Mouse (Mus musculus): ENCODE results near the gene Abcd2.

Abcd2 gene

DNA sequence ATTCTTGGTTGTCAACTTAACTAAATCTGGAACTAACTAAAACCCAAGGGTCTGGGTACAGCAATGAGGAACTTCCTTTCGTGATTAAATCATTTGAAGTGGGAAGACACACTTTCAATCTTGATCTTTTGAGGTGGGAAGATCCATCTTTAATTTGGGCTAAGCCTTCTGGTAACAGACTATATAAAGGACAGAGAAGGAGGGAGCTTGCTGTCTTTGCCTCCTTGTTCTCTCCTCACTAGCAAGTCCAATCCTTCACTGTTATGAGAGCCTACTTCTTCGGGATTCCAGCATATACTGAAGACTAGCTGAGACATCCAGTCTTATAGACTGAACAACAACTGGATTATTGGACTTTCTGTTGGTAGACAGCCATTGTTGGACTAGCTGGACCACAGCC, 28.1 kb downstream of the Abcd2 start:
- in situ Hi-C loops (cut with MboI, MseI): no loop called here

GRCm38 (mm10) chr15:91161153-91161552, 30.4 kb downstream of the Abcd2 start:
- in situ Hi-C loops (cut with MboI, MseI): no loop called here

GRCm38 (mm10) chr15:91153311-91153710, 38.3 kb downstream of the Abcd2 start:
- in situ Hi-C loops (cut with MboI, MseI): no loop called here

DNA sequence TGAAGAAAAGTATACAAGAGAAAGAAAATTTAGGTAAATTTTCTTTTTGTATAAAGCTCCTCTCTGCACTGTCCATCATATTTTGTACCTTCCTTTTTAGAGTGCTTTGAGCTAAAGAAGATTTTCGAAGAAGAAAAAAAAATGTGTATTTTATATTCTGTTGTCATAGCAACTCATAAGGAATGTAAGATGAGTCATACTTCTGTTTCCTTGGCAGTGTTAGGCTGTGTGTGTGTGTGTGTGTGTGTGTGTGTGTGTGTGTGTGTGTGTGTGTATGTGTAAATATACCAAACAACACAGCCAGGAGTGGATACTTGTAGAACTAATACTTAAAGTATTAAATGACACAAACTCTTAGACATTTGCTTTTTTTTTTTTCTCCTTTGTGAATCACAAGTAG, 39.0 kb downstream of the Abcd2 start:
- in situ Hi-C loops (cut with MboI, MseI): no loop called here

DNA sequence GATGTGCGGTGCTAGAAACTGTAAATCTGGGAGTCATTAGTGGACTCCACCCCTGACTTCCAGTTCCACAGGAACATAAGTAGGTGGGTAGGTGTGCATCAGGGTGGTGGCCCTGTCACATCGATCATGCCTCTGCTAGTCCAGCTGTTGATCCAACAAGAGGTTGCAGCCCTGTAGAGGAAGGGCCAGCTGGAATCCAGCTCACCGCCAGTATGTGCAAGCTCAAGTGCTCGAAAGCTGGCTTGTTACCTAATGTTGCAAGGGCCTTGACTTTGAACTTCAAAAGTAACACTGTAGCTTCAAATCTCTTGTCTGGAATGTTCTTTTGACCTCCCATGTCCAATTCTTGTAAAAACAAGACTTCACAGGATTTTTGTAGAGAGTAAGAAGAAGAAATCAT, 67.0 kb downstream of the Abcd2 start:
- in situ Hi-C loops (cut with MboI, MseI): no loop called here

- in situ Hi-C loops (cut with MboI, MseI): no loop called here
These were observed 78.9 kb downstream of the Abcd2 start for GRCm38 (mm10) chr15:91112555-91113209.

DNA sequence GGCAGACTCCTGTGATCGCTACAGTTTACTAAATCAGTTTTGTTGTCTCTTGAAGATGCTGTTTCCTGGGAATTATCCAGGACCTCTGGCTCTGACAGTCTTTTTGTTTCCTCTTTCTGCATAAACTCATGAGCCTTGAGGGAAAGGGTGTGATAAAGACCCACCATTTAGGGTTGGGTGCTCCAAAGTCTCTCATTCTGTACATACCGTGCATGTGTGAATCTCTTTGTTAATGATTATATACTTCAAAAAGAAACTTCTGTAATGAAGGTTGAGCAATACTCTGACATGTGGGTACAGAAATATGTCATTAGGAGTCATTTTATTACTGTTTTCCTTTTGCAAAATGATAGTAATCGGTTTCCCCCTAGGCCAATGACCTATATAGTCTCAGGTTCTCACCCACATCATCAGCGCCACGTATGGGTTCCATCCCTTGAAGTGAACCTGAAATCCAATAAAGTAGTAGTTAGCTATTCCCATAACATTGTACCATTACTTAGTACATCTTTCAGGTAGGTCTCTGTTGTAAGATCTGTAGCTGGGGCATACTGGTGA, 83.4 kb downstream of the Abcd2 start:
- in situ Hi-C loops (cut with MboI, MseI): no loop called here

DNA sequence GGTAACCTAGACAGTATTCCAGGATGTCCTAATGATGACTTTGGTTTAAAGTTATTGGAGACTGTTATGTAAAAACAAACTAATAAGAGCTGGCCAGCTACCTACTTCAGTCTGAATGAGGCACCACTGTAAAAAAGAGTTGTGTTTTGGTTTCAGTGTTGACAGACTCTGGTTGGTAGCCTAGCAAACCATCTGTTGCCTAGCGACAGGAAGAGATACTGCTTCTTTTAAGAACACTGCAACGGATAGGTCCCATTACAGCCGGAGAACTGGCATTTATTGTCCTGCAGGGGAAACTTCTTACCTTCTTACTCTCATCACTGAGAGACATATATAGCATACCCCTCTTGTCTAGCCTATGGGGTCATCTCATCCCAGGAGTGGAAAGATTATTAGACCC, 86.7 kb downstream of the Abcd2 start:
- in situ Hi-C loops (cut with MboI, MseI): no loop called here

GRCm38 (mm10) chr15:91104276-91104675, 87.3 kb downstream of the Abcd2 start:
- in situ Hi-C loops (cut with MboI, MseI): no loop called here

GRCm38 (mm10) chr15:91103814-91104213, 87.8 kb downstream of the Abcd2 start:
- in situ Hi-C loops (cut with MboI, MseI): no loop called here

DNA sequence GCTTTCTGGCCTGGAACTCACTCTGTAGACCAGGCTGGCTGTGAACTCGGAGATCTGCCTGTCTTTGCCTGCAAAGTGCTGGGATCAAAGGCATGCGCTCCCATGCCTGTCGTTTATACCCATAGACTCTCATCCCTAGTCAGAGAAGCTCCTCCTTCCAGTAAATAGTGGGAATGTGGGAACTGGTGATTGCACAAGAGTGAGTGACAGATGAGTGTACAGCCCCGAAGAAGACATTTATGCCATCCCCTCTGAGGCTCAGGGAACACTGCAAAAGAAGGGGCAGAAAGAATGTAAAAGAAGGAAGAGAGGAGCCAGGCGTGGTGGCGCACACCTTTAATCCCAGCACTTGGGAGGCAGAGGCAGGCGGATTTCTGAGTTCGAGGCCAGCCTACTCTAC, 88.3 kb downstream of the Abcd2 start:
- in situ Hi-C loops (cut with MboI, MseI): no loop called here

DNA sequence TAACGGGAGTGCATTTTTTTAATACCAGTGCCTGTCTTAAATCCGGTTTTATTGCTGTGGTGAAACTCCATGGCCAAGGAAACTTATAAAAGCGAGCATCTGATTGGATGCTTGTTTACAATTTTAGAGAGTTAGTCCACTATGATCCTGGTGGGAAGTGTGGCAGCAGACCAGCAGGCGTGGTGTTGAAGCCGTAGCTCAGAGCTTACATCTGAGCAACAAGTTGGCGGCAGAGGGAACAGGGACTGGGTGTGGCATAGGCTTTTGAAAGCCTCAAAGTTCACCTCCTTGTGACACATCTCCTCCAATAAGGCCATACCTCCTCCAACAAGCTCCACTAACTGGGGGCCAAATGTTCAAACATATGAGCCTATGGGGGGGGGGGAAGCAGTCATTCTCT, 95.0 kb downstream of the Abcd2 start:
- in situ Hi-C loops (cut with MboI, MseI): no loop called here
